Mouse (Mus musculus) cerebellum, adult 2 months (tissue): Measurements from ENCODE around the gene Hectd4.

ENCODE experiments used
- CTCF ChIP-seq: fragments of 200-500 bp; IDR thresholded peaks from 2 replicates; pipeline ENCODE4 v1.5.1; 2011; ENCODE audit warnings: low read depth, mild to moderate bottlenecking, control low read depth, low read length, moderate library complexity, borderline replicate concordance; ENCODE audit not compliant: insufficient read depth
- POLR2A ChIP-seq: fragments of 200-500 bp; IDR thresholded peaks from 2 replicates; pipeline ENCODE4 v1.6.1; 2011; ENCODE audit warnings: low read length, control low read depth, borderline replicate concordance; ENCODE audit not compliant: insufficient read depth

DNA sequence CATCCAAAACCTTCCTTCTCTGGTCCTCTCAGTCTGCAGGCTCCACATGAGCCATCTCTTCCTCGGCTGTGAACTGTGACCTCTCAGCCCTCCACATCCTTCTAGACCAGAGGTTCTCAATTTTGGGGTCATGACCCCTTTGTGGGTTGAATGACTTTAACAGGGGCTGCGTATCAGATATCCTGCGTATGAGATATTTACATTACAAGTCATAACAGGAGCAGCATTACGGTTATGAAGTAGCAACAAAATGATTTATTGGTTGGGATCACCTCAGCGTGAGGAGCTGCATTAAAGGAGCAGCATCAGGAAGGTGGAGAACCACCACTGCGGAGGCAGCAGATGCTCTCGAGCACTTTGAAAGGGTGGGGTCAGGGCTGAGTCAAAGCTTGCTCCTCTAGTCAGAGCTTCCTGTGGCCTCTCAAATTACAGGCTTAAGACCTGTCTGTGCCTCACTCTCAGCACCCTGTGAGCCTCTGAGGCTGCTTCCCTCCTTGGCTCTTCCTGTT, 121.0 kb downstream of the Hectd4 start:
- TF ChIP-seq POLR2A (no peak), CTCF (no peak)
